Mouse (Mus musculus) lung, adult 2 months (tissue): ENCODE measurements around the gene Wnt6.

Experiments
- CTCF ChIP-seq: fragments of 200-500 bp; IDR thresholded peaks from 2 replicates; pipeline ENCODE4 v1.5.1; 2011; ENCODE audit warnings: mild to moderate bottlenecking, low read length, control low read depth; ENCODE audit not compliant: insufficient read depth
- POLR2A ChIP-seq: fragments of 200-500 bp; IDR thresholded peaks from 2 replicates; pipeline ENCODE4 v1.6.1; 2011; ENCODE audit warnings: low read depth, mild to moderate bottlenecking, control low read depth, low read length, borderline replicate concordance; ENCODE audit errors: extremely low read depth

DNA sequence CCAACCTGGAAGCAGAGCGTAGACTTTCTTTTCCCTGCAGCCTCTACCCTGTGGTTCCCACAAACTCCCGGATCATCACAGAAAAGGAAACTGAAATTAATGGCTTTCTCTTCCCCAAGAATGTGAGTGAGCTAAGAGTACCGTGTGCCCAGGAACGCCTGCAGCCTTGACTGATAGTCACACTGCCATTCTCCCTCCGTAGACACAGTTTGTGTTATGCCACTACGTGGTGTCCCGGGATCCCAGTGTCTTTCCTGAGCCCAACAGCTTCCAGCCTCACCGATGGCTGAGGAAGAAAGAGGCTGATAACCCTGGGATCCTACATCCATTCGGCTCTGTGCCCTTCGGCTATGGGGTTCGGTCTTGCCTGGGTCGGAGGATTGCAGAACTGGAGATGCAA, 34.7 kb upstream of the Wnt6 start:
- TF ChIP-seq POLR2A (no peak), CTCF (no peak)
